Mouse (Mus musculus) myocyte (in vitro differentiated cells): Measurements from ENCODE around the gene Misp.

Experiments
- CEBPB ChIP-seq: IDR thresholded peaks from 2 replicates; pipeline ENCODE4 v1.6.1; 2011; ENCODE audit warnings: mild to moderate bottlenecking, moderate library complexity; ENCODE audit not compliant: poor library complexity, insufficient read depth, severe bottlenecking
- E2F4 ChIP-seq: IDR thresholded peaks from one replicate; pipeline ENCODE4 v1.6.1; 2011; ENCODE audit warnings: mild to moderate bottlenecking, control low read depth, moderate library complexity; ENCODE audit not compliant: insufficient read depth
- MAX ChIP-seq: IDR thresholded peaks from one replicate; pipeline ENCODE4 v1.6.1; 2011; ENCODE audit warnings: low read depth, mild to moderate bottlenecking, control low read depth
- MYOD1 ChIP-seq, 3 experiments: IDR thresholded peaks; one replicate each; pipeline ENCODE4 v1.6.1; 2011; ENCODE audit warnings: control low read depth in 2 of 3, low read depth in 2 of 3, mild to moderate bottlenecking in 2 of 3, moderate library complexity in 1 of 3; ENCODE audit not compliant: insufficient read length in 2 of 3, control insufficient read depth in 1 of 3
- MYOG ChIP-seq, 3 experiments: IDR thresholded peaks; one replicate each; pipeline ENCODE4 v1.6.1; 2011; ENCODE audit warnings: control low read depth in 2 of 3, low read depth in 2 of 3, mild to moderate bottlenecking in 2 of 3; ENCODE audit not compliant: insufficient read length in 2 of 3, control insufficient read depth in 1 of 3, insufficient read depth in 1 of 3
- POLR2A ChIP-seq: IDR thresholded peaks from one replicate; pipeline ENCODE4 v1.6.1; 2011; ENCODE audit warnings: low read depth, mild to moderate bottlenecking, control low read depth, moderate library complexity; ENCODE audit not compliant: insufficient read length
- POLR2AphosphoS2 ChIP-seq: IDR thresholded peaks from one replicate; pipeline ENCODE4 v1.6.1; 2011; ENCODE audit warnings: low read depth, control low read depth; ENCODE audit not compliant: insufficient read length
- SRF ChIP-seq: IDR thresholded peaks from one replicate; pipeline ENCODE4 v1.6.1; 2011; ENCODE audit warnings: low read depth; ENCODE audit not compliant: control insufficient read depth, insufficient read length
- TCF12 ChIP-seq: IDR thresholded peaks from one replicate; pipeline ENCODE4 v1.6.1; 2011; ENCODE audit warnings: mild to moderate bottlenecking, control low read depth; ENCODE audit not compliant: poor library complexity, insufficient read depth, severe bottlenecking
- TCF3 ChIP-seq: IDR thresholded peaks from one replicate; pipeline ENCODE4 v1.6.1; 2011; ENCODE audit warnings: low read depth, control low read depth; ENCODE audit not compliant: insufficient read length
- USF1 ChIP-seq: IDR thresholded peaks from one replicate; pipeline ENCODE4 v1.6.1; 2011; ENCODE audit warnings: low read depth, mild to moderate bottlenecking, control low read depth, moderate library complexity

GRCm38 (mm10) chr10:79773208-79773607 is 47.6 kb upstream of the Misp start:
- TF ChIP-seq MAX (no peak), CEBPB (no peak), POLR2AphosphoS2 (no peak), POLR2A (no peak), TCF12 (no peak), USF1 (no peak), TCF3 (no peak), MYOD1 (IDR thresholded peaks at IDR 0.05; ENCODE audit: control insufficient read depth in 1 of 3, insufficient read length in 2 of 3, low read depth in 2 of 3) (no peak), MYOG (IDR thresholded peaks at IDR 0.05; ENCODE audit: control insufficient read depth in 1 of 3, insufficient read depth in 1 of 3, insufficient read length in 2 of 3, low read depth in 2 of 3) (no peak), E2F4 (no peak), SRF (no peak)
